Mouse (Mus musculus): ENCODE measurements around the gene Tubb5.
A peak's percentile ranks its signal among the peaks of the same experiment; 100 is the strongest.

The Tubb5 gene

DNA sequence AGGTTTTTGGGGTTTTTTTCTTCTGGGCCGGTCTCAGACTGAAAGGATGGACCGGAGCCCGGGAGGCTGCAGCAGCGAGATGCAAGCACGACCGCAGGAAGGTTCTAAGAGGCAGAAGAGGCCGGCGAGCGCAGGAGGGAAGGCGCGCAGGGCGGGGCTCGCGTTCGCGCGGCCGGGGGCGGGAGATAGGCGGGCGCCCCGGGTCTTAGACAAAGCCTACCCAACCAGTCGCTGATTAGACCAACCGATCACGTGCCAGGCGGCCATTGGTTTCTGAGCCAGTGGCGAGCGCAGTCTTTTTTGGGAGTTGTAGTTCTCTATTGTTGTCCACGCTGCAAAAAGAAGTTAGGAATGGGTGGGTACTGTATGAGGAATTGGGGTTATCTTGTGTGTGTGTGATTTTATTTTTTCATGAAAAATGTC, at the start of gene Tubb5:
Gene Tubb5, minus strand, starts transcription at position 185 of the 423 bp plus-strand sequence.
- DNase-seq (ENCODE audit: low spot score in 2 of 2), result peak; percentile 96 to 98

- no peak for DNase-seq (ENCODE audit: low spot score in 2 of 2)
Measured at GRCm38 (mm10) chr17:35887725-35888124, 49.6 kb upstream of the Tubb5 start.

DNA sequence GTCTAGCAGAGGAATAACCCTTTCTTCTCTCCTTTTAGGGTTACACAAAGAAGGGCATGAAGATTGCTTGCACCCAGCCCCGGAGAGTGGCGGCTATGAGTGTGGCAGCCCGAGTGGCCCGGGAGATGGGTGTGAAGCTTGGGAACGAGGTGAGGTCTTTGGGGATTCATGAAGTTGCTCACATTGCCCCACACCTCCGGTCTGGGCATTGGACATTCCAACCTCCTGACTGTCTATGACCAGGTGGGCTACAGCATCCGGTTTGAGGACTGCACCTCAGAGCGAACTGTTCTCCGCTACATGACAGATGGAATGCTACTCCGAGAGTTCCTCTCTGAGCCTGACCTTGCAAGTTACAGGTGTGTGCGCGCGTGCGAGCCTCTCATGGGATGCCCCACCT, 45.7 kb upstream of the Tubb5 start:
- no peak for DNase-seq (ENCODE audit: low spot score in 2 of 2)

DNA sequence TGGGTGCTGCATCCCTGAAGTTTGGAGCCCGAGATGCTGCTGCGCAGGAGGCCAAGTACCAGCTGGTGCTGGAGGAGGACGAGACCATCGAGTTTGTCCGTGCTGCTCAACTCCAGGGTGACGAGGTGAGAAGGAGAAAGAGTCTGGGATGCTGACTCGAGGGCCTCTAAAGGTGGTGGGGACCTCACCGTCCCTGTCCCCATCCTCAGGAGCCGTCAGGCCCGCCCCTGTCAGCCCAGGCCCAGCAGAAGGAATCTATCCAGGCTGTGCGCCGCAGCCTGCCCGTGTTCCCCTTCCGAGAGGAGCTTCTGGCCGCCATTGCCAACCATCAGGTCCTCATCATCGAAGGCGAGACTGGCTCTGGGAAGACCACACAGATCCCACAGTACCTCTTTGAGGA, 44.8 kb upstream of the Tubb5 start:
- no peak for DNase-seq (ENCODE audit: low spot score in 2 of 2)

DNA sequence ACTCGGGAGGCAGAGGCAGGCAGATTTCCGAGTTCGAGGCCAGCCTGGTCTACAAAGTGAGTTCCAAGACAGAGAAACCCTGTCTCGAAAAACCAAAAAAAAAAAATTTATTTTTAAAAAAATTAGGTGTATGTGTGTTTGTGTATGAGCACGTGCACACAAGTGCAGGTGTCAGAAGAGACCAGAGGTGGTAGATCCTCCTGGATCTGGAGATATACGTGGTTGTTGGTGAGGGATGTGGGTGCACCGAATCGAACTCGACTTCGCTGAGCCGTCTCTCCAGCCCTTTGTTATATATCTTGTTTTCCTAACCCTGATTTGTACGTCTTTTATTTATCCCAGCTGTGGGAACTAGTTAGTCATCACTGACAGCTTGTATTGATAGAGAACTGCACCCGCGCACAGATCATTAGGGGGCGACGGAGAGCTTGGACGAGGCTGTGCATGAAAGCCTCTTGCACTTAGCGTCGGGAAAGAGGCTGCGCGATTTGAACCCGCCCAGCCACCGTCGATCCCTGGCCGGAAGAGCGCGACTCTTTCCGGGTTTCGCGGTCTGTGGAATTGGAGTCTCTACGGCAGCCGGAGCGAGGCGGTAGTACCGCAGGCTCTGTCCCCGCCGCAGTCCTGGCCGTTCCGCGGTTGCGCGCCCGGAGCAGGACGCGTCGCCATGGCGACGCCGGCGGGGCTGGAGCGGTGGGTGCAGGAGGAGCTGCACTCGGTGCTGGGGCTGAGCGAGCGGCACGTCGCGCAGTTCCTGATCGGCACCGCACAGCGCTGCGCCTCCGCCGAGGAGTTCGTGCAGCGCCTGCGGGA, 41.3 kb upstream of the Tubb5 start, which contains the start of gene Dhx16:
Gene Dhx16, plus strand, starts transcription at position 575 of the 813 bp plus-strand sequence.
- peak; percentile 96 to 98 for DNase-seq (ENCODE audit: low spot score in 2 of 2)

GRCm38 (mm10) chr17:35874721-35875120, 36.6 kb upstream of the Tubb5 start:
- DNase-seq (ENCODE audit: low spot score in 2 of 2), result peak; percentile 64 to 65

DNA sequence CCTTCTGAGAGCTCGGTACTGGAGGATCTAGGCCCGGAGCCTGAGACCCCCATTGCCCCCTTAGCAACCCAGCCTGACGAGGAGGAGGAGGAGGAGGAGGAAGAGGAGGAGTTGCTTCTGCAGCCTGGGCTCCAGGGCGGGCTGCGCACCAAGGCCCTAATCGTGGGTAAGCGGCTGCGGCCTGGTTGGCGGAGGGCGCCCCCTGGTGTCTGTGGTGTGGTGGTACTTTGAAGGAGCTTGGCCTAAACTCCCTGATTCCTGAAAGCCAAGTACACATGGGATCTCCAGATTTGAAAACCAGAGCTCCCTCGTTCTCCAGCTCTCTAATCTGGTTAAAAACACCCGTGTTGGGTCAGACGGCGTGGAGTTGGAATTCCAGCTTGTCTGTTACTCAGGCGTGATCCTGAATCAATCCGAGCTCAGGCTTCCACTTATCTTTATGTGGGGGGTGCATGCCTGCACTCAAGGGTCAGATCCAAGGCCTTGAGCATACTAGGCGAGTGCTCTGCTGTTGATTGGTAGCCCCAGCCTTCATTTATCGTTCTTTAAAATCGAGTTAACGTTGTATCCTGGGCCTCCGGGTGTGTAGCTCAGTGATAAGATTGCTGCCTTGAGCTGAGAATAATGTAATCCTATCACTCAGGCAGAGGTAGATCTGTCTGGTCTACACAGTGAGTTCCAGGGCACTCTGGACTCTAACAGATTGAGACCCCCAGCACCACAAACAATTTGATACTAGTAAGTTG, 35.8 kb upstream of the Tubb5 start:
- peak; percentile 84 to 88 for DNase-seq (ENCODE audit: low spot score in 2 of 2)

- no peak for DNase-seq (ENCODE audit: low spot score in 2 of 2)
Measured at GRCm38 (mm10) chr17:35870884-35871696, 33.0 kb upstream of the Tubb5 start.

GRCm38 (mm10) chr17:35870151-35870883, 32.2 kb upstream of the Tubb5 start:
- DNase-seq (ENCODE audit: low spot score in 2 of 2), result no peak

- DNase-seq (ENCODE audit: low spot score in 2 of 2), result no peak
Measured at GRCm38 (mm10) chr17:35869346-35870067, 31.4 kb upstream of the Tubb5 start.

DNA sequence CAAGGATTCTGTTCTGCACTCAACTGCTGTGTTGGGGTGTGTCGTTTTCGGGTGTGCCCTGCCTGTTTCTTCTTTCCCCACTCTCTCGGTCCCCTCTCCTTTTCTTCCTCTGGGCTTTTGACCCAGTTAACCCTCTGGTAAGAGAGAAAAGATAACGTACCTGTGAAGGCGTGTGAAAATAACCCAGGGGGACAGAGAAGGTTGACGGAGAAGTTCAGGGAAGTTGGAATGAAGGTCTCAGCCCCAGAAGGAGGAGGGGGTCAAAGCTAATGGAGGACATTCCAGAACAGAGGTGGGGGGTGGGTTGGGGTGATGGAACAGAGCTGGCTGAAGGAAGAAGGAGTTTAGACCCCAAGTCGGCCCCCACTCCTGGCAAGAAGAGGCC, 30.8 kb upstream of the Tubb5 start:
- DNase-seq (ENCODE audit: low spot score in 2 of 2), result no peak

DNA sequence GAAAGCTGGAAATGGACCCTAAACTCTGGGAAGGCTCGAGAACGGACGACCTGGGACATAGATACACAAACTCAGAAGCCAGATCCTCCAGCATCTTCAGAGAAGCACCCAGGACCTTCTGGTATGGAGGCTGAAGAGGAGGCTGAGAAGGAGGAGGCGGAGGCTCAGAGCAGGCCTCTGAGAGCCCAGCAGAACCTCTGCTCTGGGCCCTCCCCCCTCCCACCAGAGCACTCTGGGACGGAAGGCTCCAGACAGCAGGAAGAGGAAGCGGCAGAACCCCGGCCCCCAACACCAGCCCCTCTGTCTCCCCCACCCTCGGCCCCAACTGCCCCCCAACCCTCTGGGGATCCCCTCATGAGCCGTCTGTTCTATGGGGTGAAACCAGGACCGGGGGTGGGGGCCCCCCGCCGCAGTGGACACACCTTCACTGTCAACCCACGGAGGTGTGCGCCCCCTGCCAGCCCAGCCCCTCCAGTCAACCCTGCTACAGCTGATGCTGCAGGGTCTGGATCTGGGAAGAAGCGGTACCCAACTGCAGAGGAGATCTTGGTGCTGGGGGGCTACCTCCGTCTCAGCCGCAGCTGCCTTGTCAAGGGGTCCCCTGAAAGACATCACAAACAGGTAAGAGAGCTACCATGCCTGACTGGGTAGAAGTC, 30.2 kb upstream of the Tubb5 start:
- no peak for DNase-seq (ENCODE audit: low spot score in 2 of 2)

DNA sequence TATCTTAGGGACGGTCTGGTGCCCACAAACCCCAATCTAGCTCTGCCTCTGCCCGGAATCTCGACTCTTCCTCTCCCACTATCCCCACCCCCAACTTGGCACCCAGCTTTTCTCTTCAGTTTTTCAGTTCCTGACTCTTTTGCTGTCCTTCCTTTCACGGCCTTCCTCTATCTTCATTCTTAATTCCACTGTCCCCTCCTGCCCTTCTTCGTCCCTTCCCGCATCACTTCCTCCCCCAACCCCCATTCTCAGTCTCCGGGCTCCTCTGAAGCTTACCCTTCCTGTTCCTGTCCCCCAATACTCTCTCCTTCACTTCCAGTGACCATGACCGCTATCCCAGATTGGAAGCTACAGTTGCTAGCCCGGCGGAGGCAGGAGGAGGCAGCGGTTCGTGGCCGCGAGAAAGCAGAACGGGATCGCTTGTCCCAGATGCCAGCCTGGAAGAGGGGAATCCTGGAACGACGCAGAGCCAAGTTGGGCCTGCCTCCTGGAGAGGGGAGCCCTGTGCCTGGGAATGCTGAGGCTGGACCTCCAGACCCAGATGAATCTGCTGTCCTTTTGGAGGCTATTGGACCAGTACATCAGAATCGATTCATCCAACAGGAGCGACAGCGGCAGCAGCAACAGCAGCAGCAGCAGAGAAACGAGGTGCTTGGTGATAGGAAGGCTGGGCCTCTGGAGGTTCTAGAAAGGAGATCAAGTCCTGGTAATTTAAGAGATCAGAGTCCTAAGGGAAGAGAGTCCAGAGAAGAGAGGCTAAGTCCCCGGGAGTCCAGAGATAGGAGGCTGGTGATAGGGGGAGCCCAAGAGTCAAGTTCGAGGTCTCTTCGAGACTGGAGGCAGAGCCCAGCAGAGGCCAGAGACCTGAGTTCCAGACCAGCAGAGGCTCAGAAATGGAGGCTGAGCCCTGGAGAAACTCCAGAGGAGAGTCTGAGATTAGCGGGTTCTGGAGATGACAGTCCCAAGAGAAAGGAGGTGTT, 29.1 kb upstream of the Tubb5 start:
- no peak for DNase-seq (ENCODE audit: low spot score in 2 of 2)

- peak in 1 of 2 experiments; percentile 31 for DNase-seq (ENCODE audit: low spot score in 2 of 2)
Measured at GRCm38 (mm10) chr17:35866281-35866831, 28.2 kb upstream of the Tubb5 start.

- DNase-seq (ENCODE audit: low spot score in 2 of 2), result peak in 1 of 2 experiments; percentile 18
Measured at GRCm38 (mm10) chr17:35865481-35866280, 27.6 kb upstream of the Tubb5 start, which contains the start of gene Ppp1r18. TSS of gene Ppp1r18 (plus strand) at chr17:35865593.

GRCm38 (mm10) chr17:35864832-35865353, 26.8 kb upstream of the Tubb5 start:
- no peak for DNase-seq (ENCODE audit: low spot score in 2 of 2)

DNA sequence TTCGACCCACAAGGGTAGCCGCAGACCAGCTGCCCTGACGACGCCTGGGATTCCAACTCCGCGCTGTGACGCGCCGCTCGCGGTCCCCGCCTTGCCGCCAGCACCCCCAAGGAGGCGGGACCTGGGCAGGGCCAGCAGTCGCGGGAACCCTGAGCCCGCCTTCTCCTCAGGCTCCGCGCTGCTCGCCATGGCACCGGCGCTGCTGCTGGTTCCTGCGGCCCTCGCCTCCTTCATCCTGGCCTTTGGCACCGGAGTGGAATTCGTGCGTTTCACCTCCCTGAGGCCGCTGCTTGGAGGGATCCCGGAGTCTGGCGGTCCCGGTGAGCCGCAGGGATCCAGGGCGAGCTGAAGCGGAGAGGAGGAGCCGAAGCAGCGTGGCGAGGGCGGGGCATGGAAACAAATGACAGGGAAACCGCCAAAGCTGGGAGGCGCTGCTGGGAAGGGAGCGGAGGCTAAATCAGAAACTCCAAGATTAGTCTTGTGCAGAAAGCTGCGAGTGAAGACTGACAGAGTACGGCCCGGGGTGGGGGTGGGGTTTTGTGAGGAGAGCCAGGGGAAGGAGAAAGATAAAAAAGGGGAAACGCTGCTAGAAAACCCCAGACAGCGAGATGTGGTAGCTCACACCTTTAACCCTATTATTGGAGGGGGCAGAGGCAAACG, 23.2 kb upstream of the Tubb5 start, which contains the start of gene Nrm:
Gene Nrm, plus strand, starts transcription at position 121 of the 660 bp plus-strand sequence.
- peak; percentile 87 to 92 for DNase-seq (ENCODE audit: low spot score in 2 of 2)

All from right cerebral cortex, adult 2 months (tissue).